Mouse (Mus musculus) spleen, postnatal 14 days (tissue): ENCODE measurements around the gene Sat2.
"Not testable (repeated sequence)": the region's sequence is repeated elsewhere in the genome, so short reads cannot be mapped to it uniquely, and the experiment has no call there.

Experiments used
- DNase-seq, 2 experiments: peaks; one replicate each; pipeline ENCODE4 v3.0.0; 2021 to 2022; ENCODE audit warnings: low spot score in 2 of 2

The Sat2 gene

GRCm38 (mm10) chr11:69600098-69600497 lies 21.7 kb upstream of the Sat2 start:
- no peak for DNase-seq

GRCm38 (mm10) chr11:69601768-69602167 lies 20.1 kb upstream of the Sat2 start:
- DNase-seq = no peak

GRCm38 (mm10) chr11:69603516-69603915 lies 18.3 kb upstream of the Sat2 start:
- no peak for DNase-seq

GRCm38 (mm10) chr11:69604347-69604746 lies 17.5 kb upstream of the Sat2 start:
- no peak for DNase-seq

GRCm38 (mm10) chr11:69604795-69605664 lies 16.8 kb upstream of the Sat2 start:
- no peak for DNase-seq

GRCm38 (mm10) chr11:69605726-69606490 lies 15.9 kb upstream of the Sat2 start, which contains the start of gene Atp1b2:
TSS of gene Atp1b2 (minus strand) at chr11:69605942.
- DNase-seq = peak; percentile 59 to 67

GRCm38 (mm10) chr11:69606491-69606795 lies 15.4 kb upstream of the Sat2 start:
- no peak for DNase-seq

- no peak for DNase-seq
Observed at GRCm38 (mm10) chr11:69606832-69607231, 15.0 kb upstream of the Sat2 start.

- no peak for DNase-seq
Observed at GRCm38 (mm10) chr11:69608525-69608924, 13.3 kb upstream of the Sat2 start.

- DNase-seq = no peak
Observed at GRCm38 (mm10) chr11:69609416-69609815, 12.4 kb upstream of the Sat2 start.

GRCm38 (mm10) chr11:69610899-69611298 lies 10.9 kb upstream of the Sat2 start:
- DNase-seq = no peak

GRCm38 (mm10) chr11:69613553-69614256 lies 8.1 kb upstream of the Sat2 start:
- peak; percentile 64 to 77 for DNase-seq

- DNase-seq = not testable (repeated sequence)
Observed at GRCm38 (mm10) chr11:69614257-69614588, 7.6 kb upstream of the Sat2 start.

GRCm38 (mm10) chr11:69616781-69617180 lies 5.0 kb upstream of the Sat2 start:
- DNase-seq = no peak

- no peak for DNase-seq
Observed at GRCm38 (mm10) chr11:69617805-69618204, 4.0 kb upstream of the Sat2 start, which contains the start of gene Shbg. TSS of gene Shbg (minus strand) at chr11:69617905.

GRCm38 (mm10) chr11:69620394-69621081 lies 1.3 kb upstream of the Sat2 start:
- no peak for DNase-seq

GRCm38 (mm10) chr11:69622406-69622805 lies 582 bp downstream of the Sat2 start:
- no peak for DNase-seq

- DNase-seq = no peak
Observed at GRCm38 (mm10) chr11:69623006-69623405, 1.2 kb downstream of the Sat2 start.

GRCm38 (mm10) chr11:69624339-69624738 lies 2.5 kb downstream of the Sat2 start:
- not testable (repeated sequence) for DNase-seq

GRCm38 (mm10) chr11:69628286-69628685 lies 6.5 kb downstream of the Sat2 start:
- DNase-seq = peak; percentile 62 to 77

GRCm38 (mm10) chr11:69629802-69630201 lies 8.0 kb downstream of the Sat2 start:
- no peak for DNase-seq
